Mouse (Mus musculus): Measurements from ENCODE around the gene 1190005I06Rik. TPM values are rescaled to one million over a fixed set of nuclear protein-coding genes. Genes with fewer than 3 reads are reported as not detected.
A peak's percentile ranks its signal among the peaks of the same experiment; 100 is the strongest.

The 1190005I06Rik gene
- polyA plus RNA-seq, 1 experiment: 10.4 TPM

- Histone ChIP-seq H3K27me3 (ENCODE audit: control insufficient read depth, insufficient read depth, low read length) (no peaks in the 10 kb centered on the region), H3K4me3 (ENCODE audit: control insufficient read depth, low read depth, low read length) (no peak overlapping the region; the same call in 1 of the 2 replicates), H3K4me1 (ENCODE audit: control insufficient read depth, insufficient read depth, low read length) (peaks cover 7% of the 10 kb centered on the region), H3K27ac (ENCODE audit: control insufficient read depth, insufficient read depth, low read depth, low read length) (no peak overlapping the region), H3K36me3 (ENCODE audit: control insufficient read depth, insufficient read depth, low read length) (no peaks in the 10 kb centered on the region)
- no peak for TF ChIP-seq POLR2A (IDR thresholded peaks at IDR 0.05; ENCODE audit: control insufficient read depth, low read depth, low read length)
- no peak for TF ChIP-seq CTCF (IDR thresholded peaks at IDR 0.05; ENCODE audit: control insufficient read depth, insufficient read depth, insufficient replicate concordance, low read depth, low read length)
Measured at GRCm38 (mm10) chr8:120631441-120632375, 15.7 kb downstream of the 1190005I06Rik start.

GRCm38 (mm10) chr8:120630848-120631247 is 16.6 kb downstream of the 1190005I06Rik start:
- TF ChIP-seq POLR2A (IDR thresholded peaks at IDR 0.05; ENCODE audit: control insufficient read depth, low read depth, low read length): no peak
- no peak for TF ChIP-seq CTCF (IDR thresholded peaks at IDR 0.05; ENCODE audit: control insufficient read depth, insufficient read depth, insufficient replicate concordance, low read depth, low read length)
- Histone ChIP-seq H3K36me3 (ENCODE audit: control insufficient read depth, insufficient read depth, low read length) (no peaks in the 10 kb centered on the region), H3K4me1 (ENCODE audit: control insufficient read depth, insufficient read depth, low read length) (peaks cover 11% of the 10 kb centered on the region), H3K27me3 (ENCODE audit: control insufficient read depth, insufficient read depth, low read length) (no peaks in the 10 kb centered on the region), H3K4me3 (ENCODE audit: control insufficient read depth, low read depth, low read length) (peak overlapping the region; percentile 1; the same call in 1 of the 2 replicates), H3K27ac (ENCODE audit: control insufficient read depth, insufficient read depth, low read depth, low read length) (no peak overlapping the region)

- Histone ChIP-seq H3K27ac (ENCODE audit: control insufficient read depth, insufficient read depth, low read depth, low read length) (no peak overlapping the region), H3K4me3 (ENCODE audit: control insufficient read depth, low read depth, low read length) (peak overlapping the region; percentile 51), H3K27me3 (ENCODE audit: control insufficient read depth, insufficient read depth, low read length) (no peaks in the 10 kb centered on the region), H3K4me1 (ENCODE audit: control insufficient read depth, insufficient read depth, low read length) (peaks cover 11% of the 10 kb centered on the region), H3K36me3 (ENCODE audit: control insufficient read depth, insufficient read depth, low read length) (no peaks in the 10 kb centered on the region)
- TF ChIP-seq CTCF (IDR thresholded peaks at IDR 0.05; ENCODE audit: control insufficient read depth, insufficient read depth, insufficient replicate concordance, low read depth, low read length) (no peak), POLR2A (IDR thresholded peaks at IDR 0.05; ENCODE audit: control insufficient read depth, low read depth, low read length) (no peak)
Measured at GRCm38 (mm10) chr8:120630031-120630430, 17.4 kb downstream of the 1190005I06Rik start.

- H3K4me1 ChIP-seq (ENCODE audit: control insufficient read depth, insufficient read depth, low read length): peaks cover 7% of the 10 kb centered on the region
- H3K27me3 ChIP-seq (ENCODE audit: control insufficient read depth, insufficient read depth, low read length): no peaks in the 10 kb centered on the region
- H3K27ac ChIP-seq (ENCODE audit: control insufficient read depth, insufficient read depth, low read depth, low read length): no peak overlapping the region
- peak overlapping the region; percentile 73 for H3K4me3 ChIP-seq (ENCODE audit: control insufficient read depth, low read depth, low read length)
- TF ChIP-seq POLR2A (IDR thresholded peaks at IDR 0.05; ENCODE audit: control insufficient read depth, low read depth, low read length) (no peak), CTCF (IDR thresholded peaks at IDR 0.05; ENCODE audit: control insufficient read depth, insufficient read depth, insufficient replicate concordance, low read depth, low read length) (no peak)
- no peaks in the 10 kb centered on the region for H3K36me3 ChIP-seq (ENCODE audit: control insufficient read depth, insufficient read depth, low read length)
Measured at GRCm38 (mm10) chr8:120627298-120627697, 20.1 kb downstream of the 1190005I06Rik start.

GRCm38 (mm10) chr8:120626461-120626860 is 21.0 kb downstream of the 1190005I06Rik start:
- peak overlapping the region; percentile 61 for H3K4me3 ChIP-seq (ENCODE audit: control insufficient read depth, low read depth, low read length)
- no peaks in the 10 kb centered on the region for H3K36me3 ChIP-seq (ENCODE audit: control insufficient read depth, insufficient read depth, low read length)
- no peaks in the 10 kb centered on the region for H3K27me3 ChIP-seq (ENCODE audit: control insufficient read depth, insufficient read depth, low read length)
- no peak overlapping the region for H3K27ac ChIP-seq (ENCODE audit: control insufficient read depth, insufficient read depth, low read depth, low read length)
- TF ChIP-seq POLR2A (IDR thresholded peaks at IDR 0.05; ENCODE audit: control insufficient read depth, low read depth, low read length) (no peak), CTCF (IDR thresholded peaks at IDR 0.05; ENCODE audit: control insufficient read depth, insufficient read depth, insufficient replicate concordance, low read depth, low read length) (no peak)
- peaks cover 7% of the 10 kb centered on the region for H3K4me1 ChIP-seq (ENCODE audit: control insufficient read depth, insufficient read depth, low read length)

- TF ChIP-seq CTCF (IDR thresholded peaks at IDR 0.05; ENCODE audit: control insufficient read depth, insufficient read depth, insufficient replicate concordance, low read depth, low read length) (no peak), POLR2A (IDR thresholded peaks at IDR 0.05; ENCODE audit: control insufficient read depth, low read depth, low read length) (no peak)
- H3K27me3 ChIP-seq (ENCODE audit: control insufficient read depth, insufficient read depth, low read length): no peaks in the 10 kb centered on the region
- no peaks in the 10 kb centered on the region for H3K36me3 ChIP-seq (ENCODE audit: control insufficient read depth, insufficient read depth, low read length)
- peak overlapping the region; percentile 25; the same call in 1 of the 2 replicates for H3K4me3 ChIP-seq (ENCODE audit: control insufficient read depth, low read depth, low read length)
- H3K4me1 ChIP-seq (ENCODE audit: control insufficient read depth, insufficient read depth, low read length): peaks cover 7% of the 10 kb centered on the region
- no peak overlapping the region for H3K27ac ChIP-seq (ENCODE audit: control insufficient read depth, insufficient read depth, low read depth, low read length)
Measured at GRCm38 (mm10) chr8:120623608-120624007, 23.8 kb downstream of the 1190005I06Rik start.

GRCm38 (mm10) chr8:120622161-120622560 is 25.3 kb downstream of the 1190005I06Rik start:
- Histone ChIP-seq H3K27ac (ENCODE audit: control insufficient read depth, insufficient read depth, low read depth, low read length) (no peak overlapping the region), H3K36me3 (ENCODE audit: control insufficient read depth, insufficient read depth, low read length) (no peaks in the 10 kb centered on the region)
- no peak for TF ChIP-seq CTCF (IDR thresholded peaks at IDR 0.05; ENCODE audit: control insufficient read depth, insufficient read depth, insufficient replicate concordance, low read depth, low read length)
- no peak for TF ChIP-seq POLR2A (IDR thresholded peaks at IDR 0.05; ENCODE audit: control insufficient read depth, low read depth, low read length)

More at GRCm38 (mm10) chr8:120622161-120622560, 25.3 kb downstream of the 1190005I06Rik start:
- no peak overlapping the region for H3K4me3 ChIP-seq (ENCODE audit: control insufficient read depth, low read depth, low read length)
- H3K4me1 ChIP-seq (ENCODE audit: control insufficient read depth, insufficient read depth, low read length): peaks cover 9% of the 10 kb centered on the region
- H3K27me3 ChIP-seq (ENCODE audit: control insufficient read depth, insufficient read depth, low read length): no peaks in the 10 kb centered on the region
